Mouse (Mus musculus): ENCODE data around the gene Astn1. TPM values are rescaled to one million over a fixed set of nuclear protein-coding genes. Genes with fewer than 3 reads are reported as not detected.

Gene Astn1
- polyA plus RNA-seq, 1 experiment from 2014 or later: 1.0 TPM

- H3K27me3 ChIP-seq (ENCODE audit: control insufficient read depth, insufficient read depth, low read length): no peaks in the 10 kb centered on the region
- no peak overlapping the region for H3K4me2 ChIP-seq (ENCODE audit: low read length)
- 91% methylated on average over 1 of the region's 1 CpGs for WGBS
- H3K9me3 ChIP-seq (ENCODE audit: control insufficient read depth, low read length): no peaks in the 10 kb centered on the region
- no peak overlapping the region for H3K4me3 ChIP-seq (ENCODE audit: control insufficient read depth in 1 of 2, insufficient read depth in 1 of 2, low read depth in 1 of 2, low read length in 2 of 2)
- H3K27ac ChIP-seq (replicated peaks in 1 of 2; ENCODE audit: control insufficient read depth in 1 of 2, insufficient read depth in 1 of 2, low read depth in 2 of 2, low read length in 2 of 2): no peak overlapping the region
- H3K4me1 ChIP-seq (ENCODE audit: control insufficient read depth in 2 of 2, insufficient read depth in 2 of 2, low read length in 2 of 2): no peaks in the 10 kb centered on the region
- ATAC-seq (ENCODE audit: insufficient number of reproducible peaks, insufficient read depth, low FRiP score, low read depth): no peak
- H3K36me3 ChIP-seq (ENCODE audit: control insufficient read depth, insufficient read depth, low read length): no peaks in the 10 kb centered on the region
- H3K9ac ChIP-seq (ENCODE audit: low read length): no peak overlapping the region
Measured at GRCm38 (mm10) chr1:158477841-158478240, 115.8 kb downstream of the Astn1 start.

GRCm38 (mm10) chr1:158480285-158480684 is 118.2 kb downstream of the Astn1 start:
- no peak for ATAC-seq (ENCODE audit: insufficient number of reproducible peaks, insufficient read depth, low FRiP score, low read depth)
- Histone ChIP-seq H3K9ac (ENCODE audit: low read length) (no peak overlapping the region), H3K9me3 (ENCODE audit: control insufficient read depth, low read length) (no peaks in the 10 kb centered on the region), H3K4me3 (ENCODE audit: control insufficient read depth in 1 of 2, insufficient read depth in 1 of 2, low read depth in 1 of 2, low read length in 2 of 2) (no peak overlapping the region), H3K36me3 (ENCODE audit: control insufficient read depth, insufficient read depth, low read length) (no peaks in the 10 kb centered on the region), H3K4me2 (ENCODE audit: low read length) (no peak overlapping the region), H3K4me1 (ENCODE audit: control insufficient read depth in 2 of 2, insufficient read depth in 2 of 2, low read length in 2 of 2) (no peaks in the 10 kb centered on the region), H3K27me3 (ENCODE audit: control insufficient read depth, insufficient read depth, low read length) (no peaks in the 10 kb centered on the region), H3K27ac (replicated peaks in 1 of 2; ENCODE audit: control insufficient read depth in 1 of 2, insufficient read depth in 1 of 2, low read depth in 2 of 2, low read length in 2 of 2) (no peak overlapping the region)
- WGBS: 84% methylated on average over 6 of the region's 6 CpGs

- Histone ChIP-seq H3K4me3 (ENCODE audit: control insufficient read depth in 1 of 2, insufficient read depth in 1 of 2, low read depth in 1 of 2, low read length in 2 of 2) (no peak overlapping the region), H3K9ac (ENCODE audit: low read length) (no peak overlapping the region), H3K4me1 (ENCODE audit: control insufficient read depth in 2 of 2, insufficient read depth in 2 of 2, low read length in 2 of 2) (no peaks in the 10 kb centered on the region), H3K9me3 (ENCODE audit: control insufficient read depth, low read length) (no peaks in the 10 kb centered on the region), H3K4me2 (ENCODE audit: low read length) (no peak overlapping the region), H3K27me3 (ENCODE audit: control insufficient read depth, insufficient read depth, low read length) (no peaks in the 10 kb centered on the region), H3K27ac (replicated peaks in 1 of 2; ENCODE audit: control insufficient read depth in 1 of 2, insufficient read depth in 1 of 2, low read depth in 2 of 2, low read length in 2 of 2) (no peak overlapping the region), H3K36me3 (ENCODE audit: control insufficient read depth, insufficient read depth, low read length) (no peaks in the 10 kb centered on the region)
- ATAC-seq (ENCODE audit: insufficient number of reproducible peaks, insufficient read depth, low FRiP score, low read depth): no peak
- 63% methylated on average over 2 of the region's 2 CpGs for WGBS
Measured at GRCm38 (mm10) chr1:158483733-158484132, 121.7 kb downstream of the Astn1 start.

GRCm38 (mm10) chr1:158489521-158490021 is 127.5 kb downstream of the Astn1 start:
- H3K4me2 ChIP-seq (ENCODE audit: low read length): no peak overlapping the region
- no peaks in the 10 kb centered on the region for H3K36me3 ChIP-seq (ENCODE audit: control insufficient read depth, insufficient read depth, low read length)
- H3K27ac ChIP-seq (replicated peaks in 1 of 2; ENCODE audit: control insufficient read depth in 1 of 2, insufficient read depth in 1 of 2, low read depth in 2 of 2, low read length in 2 of 2): no peak overlapping the region
- no peaks in the 10 kb centered on the region for H3K4me1 ChIP-seq (ENCODE audit: control insufficient read depth in 2 of 2, insufficient read depth in 2 of 2, low read length in 2 of 2)
- no peak overlapping the region for H3K9ac ChIP-seq (ENCODE audit: low read length)
- H3K27me3 ChIP-seq (ENCODE audit: control insufficient read depth, insufficient read depth, low read length): no peaks in the 10 kb centered on the region
- H3K4me3 ChIP-seq (ENCODE audit: control insufficient read depth in 1 of 2, insufficient read depth in 1 of 2, low read depth in 1 of 2, low read length in 2 of 2): no peak overlapping the region
- H3K9me3 ChIP-seq (ENCODE audit: control insufficient read depth, low read length): no peaks in the 10 kb centered on the region
- 57% methylated on average over 4 of the region's 4 CpGs for WGBS
- ATAC-seq (ENCODE audit: insufficient number of reproducible peaks, insufficient read depth, low FRiP score, low read depth): no peak

- Histone ChIP-seq H3K9ac (ENCODE audit: low read length) (no peak overlapping the region), H3K36me3 (ENCODE audit: control insufficient read depth, insufficient read depth, low read length) (no peaks in the 10 kb centered on the region), H3K4me1 (ENCODE audit: control insufficient read depth in 2 of 2, insufficient read depth in 2 of 2, low read length in 2 of 2) (no peaks in the 10 kb centered on the region), H3K4me2 (ENCODE audit: low read length) (no peak overlapping the region), H3K27me3 (ENCODE audit: control insufficient read depth, insufficient read depth, low read length) (no peaks in the 10 kb centered on the region), H3K27ac (replicated peaks in 1 of 2; ENCODE audit: control insufficient read depth in 1 of 2, insufficient read depth in 1 of 2, low read depth in 2 of 2, low read length in 2 of 2) (no peak overlapping the region), H3K9me3 (ENCODE audit: control insufficient read depth, low read length) (no peaks in the 10 kb centered on the region), H3K4me3 (ENCODE audit: control insufficient read depth in 1 of 2, insufficient read depth in 1 of 2, low read depth in 1 of 2, low read length in 2 of 2) (no peak overlapping the region)
- 59% methylated on average over 1 of the region's 1 CpGs for WGBS
- no peak for ATAC-seq (ENCODE audit: insufficient number of reproducible peaks, insufficient read depth, low FRiP score, low read depth)
Measured at GRCm38 (mm10) chr1:158490175-158490574, 128.1 kb downstream of the Astn1 start.

- no peak for ATAC-seq (ENCODE audit: insufficient number of reproducible peaks, insufficient read depth, low FRiP score, low read depth)
- H3K4me2 ChIP-seq (ENCODE audit: low read length): no peak overlapping the region
- no peaks in the 10 kb centered on the region for H3K4me1 ChIP-seq (ENCODE audit: control insufficient read depth in 2 of 2, insufficient read depth in 2 of 2, low read length in 2 of 2)
- H3K36me3 ChIP-seq (ENCODE audit: control insufficient read depth, insufficient read depth, low read length): no peaks in the 10 kb centered on the region
- H3K9ac ChIP-seq (ENCODE audit: low read length): no peak overlapping the region
- H3K4me3 ChIP-seq (ENCODE audit: control insufficient read depth in 1 of 2, insufficient read depth in 1 of 2, low read depth in 1 of 2, low read length in 2 of 2): no peak overlapping the region
- H3K27ac ChIP-seq (replicated peaks in 1 of 2; ENCODE audit: control insufficient read depth in 1 of 2, insufficient read depth in 1 of 2, low read depth in 2 of 2, low read length in 2 of 2): no peak overlapping the region
- H3K27me3 ChIP-seq (ENCODE audit: control insufficient read depth, insufficient read depth, low read length): no peaks in the 10 kb centered on the region
- no peaks in the 10 kb centered on the region for H3K9me3 ChIP-seq (ENCODE audit: control insufficient read depth, low read length)
- WGBS: 82% methylated on average over 3 of the region's 3 CpGs
Measured at GRCm38 (mm10) chr1:158493289-158493688, 131.2 kb downstream of the Astn1 start.

GRCm38 (mm10) chr1:158500140-158500539 is 138.1 kb downstream of the Astn1 start:
- H3K27me3 ChIP-seq (ENCODE audit: control insufficient read depth, insufficient read depth, low read length): no peaks in the 10 kb centered on the region
- H3K4me1 ChIP-seq (ENCODE audit: control insufficient read depth in 2 of 2, insufficient read depth in 2 of 2, low read length in 2 of 2): 0 out of 4 replicates have a peak, but pooled peaks cover 0 to 3% of the 10 kb centered on the region in 2 experiments
- WGBS: 63% methylated on average over 4 of the region's 4 CpGs
- no peaks in the 10 kb centered on the region for H3K36me3 ChIP-seq (ENCODE audit: control insufficient read depth, insufficient read depth, low read length)
- H3K4me2 ChIP-seq (ENCODE audit: low read length): no peak overlapping the region
- ATAC-seq (ENCODE audit: insufficient number of reproducible peaks, insufficient read depth, low FRiP score, low read depth): no peak
- H3K27ac ChIP-seq (replicated peaks in 1 of 2; ENCODE audit: control insufficient read depth in 1 of 2, insufficient read depth in 1 of 2, low read depth in 2 of 2, low read length in 2 of 2): no peak overlapping the region
- no peak overlapping the region for H3K4me3 ChIP-seq (ENCODE audit: control insufficient read depth in 1 of 2, insufficient read depth in 1 of 2, low read depth in 1 of 2, low read length in 2 of 2)
- H3K9ac ChIP-seq (ENCODE audit: low read length): no peak overlapping the region
- H3K9me3 ChIP-seq (ENCODE audit: control insufficient read depth, low read length): no peaks in the 10 kb centered on the region

GRCm38 (mm10) chr1:158501019-158501418 is 138.9 kb downstream of the Astn1 start:
- no peaks in the 10 kb centered on the region for H3K27me3 ChIP-seq (ENCODE audit: control insufficient read depth, insufficient read depth, low read length)
- H3K9me3 ChIP-seq (ENCODE audit: control insufficient read depth, low read length): no peaks in the 10 kb centered on the region
- no peak overlapping the region for H3K4me3 ChIP-seq (ENCODE audit: control insufficient read depth in 1 of 2, insufficient read depth in 1 of 2, low read depth in 1 of 2, low read length in 2 of 2)
- H3K4me1 ChIP-seq (ENCODE audit: control insufficient read depth in 2 of 2, insufficient read depth in 2 of 2, low read length in 2 of 2): 0 out of 4 replicates have a peak, but pooled peaks cover 0 to 3% of the 10 kb centered on the region in 2 experiments
- WGBS: 32% methylated on average over 4 of the region's 4 CpGs
- no peak overlapping the region for H3K27ac ChIP-seq (replicated peaks in 1 of 2; ENCODE audit: control insufficient read depth in 1 of 2, insufficient read depth in 1 of 2, low read depth in 2 of 2, low read length in 2 of 2)
- H3K36me3 ChIP-seq (ENCODE audit: control insufficient read depth, insufficient read depth, low read length): no peaks in the 10 kb centered on the region
- no peak overlapping the region for H3K4me2 ChIP-seq (ENCODE audit: low read length)
- no peak overlapping the region for H3K9ac ChIP-seq (ENCODE audit: low read length)
- no peak for ATAC-seq (ENCODE audit: insufficient number of reproducible peaks, insufficient read depth, low FRiP score, low read depth)

Data from heart, embryonic 14.5 days (tissue).